Mouse (Mus musculus) lung, adult 2 months (tissue): ENCODE results near the gene Naa38. TPM values are rescaled to one million over a fixed set of nuclear protein-coding genes. Genes with fewer than 3 reads are reported as not detected.

ENCODE experiments used
- DNase-seq: peaks from one replicate; pipeline ENCODE4 v3.0.0; 2022
- H3K4me1 ChIP-seq: fragments of 200-500 bp; 2 replicates; pipeline ENCODE4 v1.6.1; 2011; ENCODE audit warnings: low read length; ENCODE audit not compliant: control insufficient read depth, insufficient read depth
- H3K4me3 ChIP-seq: fragments of 200-500 bp; replicated peaks from 2 replicates; pipeline ENCODE3; 2011; ENCODE audit warnings: low read depth, mild to moderate bottlenecking, control low read depth, low read length; ENCODE audit errors: extremely low read depth
- CTCF ChIP-seq: fragments of 200-500 bp; IDR thresholded peaks from 2 replicates; pipeline ENCODE4 v1.5.1; 2011; ENCODE audit warnings: mild to moderate bottlenecking, low read length, control low read depth; ENCODE audit not compliant: insufficient read depth
- POLR2A ChIP-seq: fragments of 200-500 bp; IDR thresholded peaks from 2 replicates; pipeline ENCODE4 v1.6.1; 2011; ENCODE audit warnings: low read depth, mild to moderate bottlenecking, control low read depth, low read length, borderline replicate concordance; ENCODE audit errors: extremely low read depth
- WGBS: fragments of 180-500 bp; shearing (Covaris S2); methylation state at CpG from one replicate; pipeline ENCODE4 v1.1.7; 2018; 5-methylcytosine and 5-hydroxymethylcytosine counted together
- polyA plus RNA-seq: library from polyadenylated mRNA; depleted of rRNA; stranded (reverse); fragments of >200 nt; gene quantifications from 2 replicates; pipeline ENCODE4 v1.2.3, GENCODE M21; 2012; rRNA removed

Gene Naa38
- polyA plus RNA-seq, 1 experiment: 129 TPM

DNA sequence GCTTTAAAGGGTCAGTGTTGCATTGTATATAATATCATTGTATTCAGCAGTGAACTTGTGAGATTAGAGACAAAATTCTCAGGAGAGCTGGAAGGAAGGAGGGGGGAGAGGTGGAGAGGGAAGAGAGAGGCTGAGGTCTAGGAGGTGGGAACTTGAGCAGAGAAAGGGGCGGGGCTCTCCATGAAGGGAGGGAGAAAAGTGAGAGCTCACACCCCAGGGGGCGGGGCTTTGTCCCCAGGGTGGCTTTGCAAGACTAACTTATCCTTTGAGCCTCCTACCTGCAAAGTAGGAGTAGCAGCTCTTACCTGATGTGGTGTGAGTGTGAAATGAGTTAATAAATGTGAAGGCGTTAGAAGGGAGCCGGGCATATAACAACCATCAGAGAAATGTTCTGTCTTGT lies 33.5 kb downstream of the Naa38 start:
- Histone ChIP-seq H3K4me1 (peaks cover 3% of the 10 kb centered on the region), H3K4me3 (no peak overlapping the region)
- TF ChIP-seq POLR2A (no peak), CTCF (no peak)
- 28% methylated on average over 4 of the region's 4 CpGs for WGBS
- peak; percentile 63 for DNase-seq

DNA sequence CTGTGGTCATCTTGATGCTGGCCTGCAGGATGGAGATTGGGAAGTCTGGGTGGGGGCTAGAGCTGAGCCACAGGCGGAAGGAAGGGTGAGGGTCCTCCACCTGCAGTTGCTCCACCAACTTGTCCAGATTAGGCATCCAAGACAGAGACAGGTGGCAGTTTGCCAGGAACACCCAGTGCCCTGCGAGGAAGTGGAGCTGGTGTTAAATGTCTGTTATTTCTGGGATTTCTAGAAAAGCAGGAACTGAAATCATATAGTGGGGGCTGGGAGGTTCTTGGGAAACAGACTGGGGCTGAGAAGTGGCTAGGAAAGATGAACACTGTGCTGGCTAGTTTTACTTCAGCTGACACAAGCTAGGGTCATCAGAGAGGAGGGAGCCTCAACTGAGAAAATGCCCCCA lies 34.0 kb downstream of the Naa38 start:
- TF ChIP-seq POLR2A: no peak
- TF ChIP-seq CTCF: no peak
- H3K4me3 ChIP-seq: no peak overlapping the region
- whole genome bisulfite sequencing: 21% methylated on average over 2 of the region's 2 CpGs
- DNase-seq: no peak
- peaks cover 3% of the 10 kb centered on the region for H3K4me1 ChIP-seq

DNA sequence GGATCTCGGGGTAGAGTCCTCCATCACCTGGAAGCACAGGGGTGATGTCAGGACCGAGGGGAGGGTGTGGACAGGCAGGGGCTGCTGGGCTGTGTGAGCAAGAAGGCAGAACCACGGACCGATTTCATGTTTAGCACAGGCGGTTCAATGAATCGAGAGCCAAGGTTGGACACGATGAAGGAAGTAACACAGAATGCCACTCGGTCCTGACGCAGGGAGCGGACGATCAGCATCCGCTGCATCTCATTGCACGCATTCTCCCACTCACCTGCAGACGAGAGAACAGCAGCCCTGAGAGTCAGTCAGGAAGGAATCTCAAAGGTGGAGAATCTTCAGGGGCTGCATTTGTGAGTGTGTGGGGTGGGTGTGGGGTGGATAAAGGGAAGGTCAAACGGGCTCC lies 35.3 kb downstream of the Naa38 start:
- H3K4me1 ChIP-seq: peaks cover 3% of the 10 kb centered on the region
- H3K4me3 ChIP-seq: no peak overlapping the region
- DNase-seq: no peak
- TF ChIP-seq POLR2A: no peak
- TF ChIP-seq CTCF: no peak
- 90% methylated on average over 15 of the region's 15 CpGs for WGBS

DNA sequence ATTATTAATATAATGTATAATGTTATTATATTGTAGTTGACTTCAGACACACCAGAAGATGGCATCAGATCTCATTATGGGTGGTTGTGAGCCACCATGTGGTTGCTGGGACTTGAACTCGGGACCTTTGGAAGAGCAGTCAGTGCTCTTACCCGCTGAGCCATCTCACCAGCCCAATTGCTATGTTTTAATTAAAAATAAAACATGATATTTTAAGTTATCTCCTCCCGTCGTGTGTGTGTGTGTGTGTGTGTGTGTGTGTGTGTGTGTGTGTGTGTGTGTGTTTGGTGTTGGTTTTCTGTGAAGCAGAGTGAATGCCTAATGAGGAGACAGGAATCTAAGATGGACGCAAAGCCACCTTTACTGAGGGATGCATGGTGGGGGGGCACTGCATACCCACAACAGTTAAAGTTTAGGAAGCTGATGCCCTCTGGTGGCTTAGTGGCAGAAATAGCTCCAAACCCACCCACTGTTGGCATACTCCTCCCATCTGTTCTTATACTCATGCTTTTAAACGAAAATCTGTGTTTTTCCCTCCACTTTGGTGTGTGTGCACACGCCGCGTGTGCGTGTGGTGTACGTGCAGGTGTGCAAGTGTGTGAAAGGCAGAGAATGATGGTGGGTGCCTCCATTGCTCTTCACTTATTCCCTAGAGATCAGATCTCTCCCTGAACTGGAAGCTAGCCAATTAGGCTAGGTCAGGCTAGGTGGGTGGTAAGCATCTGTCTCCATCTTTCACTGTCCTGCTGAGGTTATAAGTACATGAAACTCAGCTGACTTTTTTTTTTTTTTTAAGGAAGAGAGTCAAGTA lies 36.7 kb downstream of the Naa38 start:
- 27% methylated on average over 11 of the region's 11 CpGs for WGBS
- peak; percentile 78 for TF ChIP-seq CTCF
- TF ChIP-seq POLR2A: no peak
- Histone ChIP-seq H3K4me3 (no peak overlapping the region), H3K4me1 (peaks cover 3% of the 10 kb centered on the region)
- peak; percentile 59 for DNase-seq

DNA sequence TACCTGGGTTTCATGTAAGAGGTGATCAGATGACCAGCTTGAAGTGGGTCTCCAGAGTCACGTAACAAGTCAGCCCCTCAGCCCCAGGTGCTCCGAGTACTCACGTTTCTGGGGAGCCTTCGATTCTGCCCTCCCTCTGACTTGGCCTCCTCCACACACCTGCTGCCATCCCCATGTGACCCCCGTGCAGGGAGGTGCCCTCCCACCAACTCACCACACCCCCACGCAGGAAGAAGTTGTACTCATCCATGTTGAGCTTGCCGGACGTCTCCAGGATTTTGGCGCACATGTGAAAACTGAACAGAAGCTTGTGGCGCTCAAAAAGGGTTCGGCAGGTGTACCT lies 37.3 kb downstream of the Naa38 start:
- TF ChIP-seq POLR2A: no peak
- TF ChIP-seq CTCF: no peak
- DNase-seq: no peak
- peaks cover 3% of the 10 kb centered on the region for H3K4me1 ChIP-seq
- no peak overlapping the region for H3K4me3 ChIP-seq
- 47% methylated on average over 11 of the region's 11 CpGs for WGBS

DNA sequence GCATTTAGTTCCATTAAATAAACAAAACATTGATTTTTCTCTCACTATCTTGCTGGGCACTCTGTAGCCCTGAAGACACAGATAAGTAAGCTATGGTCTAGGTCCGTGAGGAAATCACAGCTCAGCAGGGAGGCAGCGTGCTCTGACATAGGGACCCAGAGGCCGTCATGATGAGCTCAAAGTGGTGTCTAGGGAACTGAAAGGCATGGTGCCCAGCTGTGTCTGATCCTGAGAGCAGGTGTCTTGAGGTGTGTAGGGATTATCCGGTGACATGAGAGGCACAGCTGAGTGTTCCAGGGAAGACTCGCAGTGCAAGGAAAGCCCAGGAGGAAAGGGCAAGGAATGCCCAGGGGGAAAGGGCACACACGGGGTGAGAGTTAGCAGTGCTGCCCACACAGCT lies 37.9 kb downstream of the Naa38 start:
- 73% methylated on average over 6 of the region's 6 CpGs for WGBS
- no peak for TF ChIP-seq CTCF
- no peak for TF ChIP-seq POLR2A
- H3K4me3 ChIP-seq: no peak overlapping the region
- DNase-seq: no peak
- H3K4me1 ChIP-seq: peaks cover 3% of the 10 kb centered on the region

DNA sequence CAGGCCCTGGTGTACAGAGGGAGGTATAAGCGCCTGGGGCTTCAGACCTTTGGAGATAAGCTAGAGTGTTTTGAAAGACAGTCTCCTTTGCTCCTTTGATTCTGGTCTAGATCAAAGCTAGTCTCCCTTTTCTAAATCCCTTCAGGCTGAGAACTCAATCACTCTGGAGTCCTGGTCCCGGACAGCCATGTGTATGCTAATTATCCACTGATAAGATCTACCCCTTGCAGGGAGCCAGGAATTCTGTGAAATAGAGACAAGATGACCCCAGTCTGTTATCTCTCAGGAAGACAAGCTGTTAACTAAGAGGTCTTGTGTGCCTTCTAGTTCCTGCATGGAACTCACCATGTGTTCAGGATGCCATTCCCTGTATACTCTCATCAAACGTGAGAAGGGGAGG lies 42.0 kb downstream of the Naa38 start:
- no peak for DNase-seq
- Histone ChIP-seq H3K4me1 (peaks cover under 1% of the 10 kb centered on the region), H3K4me3 (no peak overlapping the region)
- WGBS: 56% methylated on average over 3 of the region's 3 CpGs
- no peak for TF ChIP-seq POLR2A
- TF ChIP-seq CTCF: no peak

DNA sequence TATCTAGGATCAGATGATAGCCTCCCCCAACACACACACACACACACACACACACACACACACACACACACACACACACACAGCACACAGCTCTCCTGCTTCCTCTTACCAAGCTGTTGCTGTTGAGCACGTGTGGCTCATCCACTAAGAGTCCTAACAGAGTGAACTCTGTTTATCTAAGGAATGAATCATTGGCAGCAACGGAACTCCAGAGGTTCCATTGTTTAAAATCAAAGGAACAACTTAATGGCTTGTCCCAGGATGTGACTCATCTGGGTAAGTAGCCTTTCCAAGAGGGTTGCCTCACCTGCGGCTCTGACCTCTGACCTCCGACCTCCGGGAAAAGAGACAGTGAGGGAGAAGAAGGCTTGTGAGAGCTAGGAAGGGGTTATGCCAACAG lies 48.0 kb downstream of the Naa38 start:
- WGBS: 9% methylated on average over 5 of the region's 5 CpGs
- peaks cover 7% of the 10 kb centered on the region; the same call in 1 of the 2 replicates for H3K4me1 ChIP-seq
- DNase-seq: peak; percentile 36
- H3K4me3 ChIP-seq: no peak overlapping the region
- TF ChIP-seq POLR2A (no peak), CTCF (no peak)

Other genes starting within 250 kb of the Naa38 start
- gene Alox12b, start 238.5 kb upstream of the Naa38 start, polyA plus RNA-seq: 43.9 TPM in 1 of 2 replicates, not detected in the other
- gene Alox8, start 197.6 kb upstream of the Naa38 start, polyA plus RNA-seq: not detected in 2 replicates
- gene Gucy2e, start 158.5 kb upstream of the Naa38 start, polyA plus RNA-seq: not detected in 2 replicates
- 5.0 and 6.9 TPM in 2 replicates for gene Cntrob, start 71.7 kb upstream of the Naa38 start, polyA plus RNA-seq
- 26.7 and 48.5 TPM in 2 replicates for gene Trappc1, start 71.5 kb upstream of the Naa38 start, polyA plus RNA-seq
- 1.6 and 2.2 TPM in 2 replicates for gene Kcnab3, start 69.2 kb upstream of the Naa38 start, polyA plus RNA-seq
- 1.0 and 4.3 TPM in 2 replicates for gene Rnf227, start 55.0 kb upstream of the Naa38 start, polyA plus RNA-seq
- 120 and 135 TPM in 2 replicates for gene Chd3, start 26.1 kb upstream of the Naa38 start, polyA plus RNA-seq
- 21.9 and 24.7 TPM in 2 replicates for gene Cyb5d1, start 144 bp downstream of the Naa38 start, polyA plus RNA-seq
- 37.8 and 63.1 TPM in 2 replicates for gene Tmem88, start 2.7 kb downstream of the Naa38 start, polyA plus RNA-seq
- gene Kdm6b, start 18.2 kb downstream of the Naa38 start, polyA plus RNA-seq: 19.4 and 21.0 TPM in 2 replicates
- gene Dnah2, start 153.6 kb downstream of the Naa38 start, polyA plus RNA-seq: 3.1 TPM in 2 replicates
- gene Efnb3, start 164.7 kb downstream of the Naa38 start, polyA plus RNA-seq: 0.88 and 1.0 TPM in 2 replicates
- 11.9 and 15.0 TPM in 2 replicates for gene Wrap53, start 184.8 kb downstream of the Naa38 start, polyA plus RNA-seq
- 66.8 and 75.0 TPM in 2 replicates for gene Trp53, start 184.9 kb downstream of the Naa38 start, polyA plus RNA-seq
- gene Atp1b2, start 210.5 kb downstream of the Naa38 start, polyA plus RNA-seq: 8.4 and 15.9 TPM in 2 replicates
- gene Shbg, start 222.4 kb downstream of the Naa38 start, polyA plus RNA-seq: not detected in 2 replicates
- 3.4 and 6.1 TPM in 2 replicates for gene Sat2, start 226.5 kb downstream of the Naa38 start, polyA plus RNA-seq
- gene Fxr2, start 237.5 kb downstream of the Naa38 start, polyA plus RNA-seq: 54.4 and 66.9 TPM in 2 replicates